Mouse (Mus musculus): ENCODE data around the gene Rep15. TPM values are rescaled to one million over a fixed set of nuclear protein-coding genes. Genes with fewer than 3 reads are reported as not detected.

Rep15 gene
- polyA plus RNA-seq, 1 experiment from 2014 or later, result 0.22 TPM

DNA sequence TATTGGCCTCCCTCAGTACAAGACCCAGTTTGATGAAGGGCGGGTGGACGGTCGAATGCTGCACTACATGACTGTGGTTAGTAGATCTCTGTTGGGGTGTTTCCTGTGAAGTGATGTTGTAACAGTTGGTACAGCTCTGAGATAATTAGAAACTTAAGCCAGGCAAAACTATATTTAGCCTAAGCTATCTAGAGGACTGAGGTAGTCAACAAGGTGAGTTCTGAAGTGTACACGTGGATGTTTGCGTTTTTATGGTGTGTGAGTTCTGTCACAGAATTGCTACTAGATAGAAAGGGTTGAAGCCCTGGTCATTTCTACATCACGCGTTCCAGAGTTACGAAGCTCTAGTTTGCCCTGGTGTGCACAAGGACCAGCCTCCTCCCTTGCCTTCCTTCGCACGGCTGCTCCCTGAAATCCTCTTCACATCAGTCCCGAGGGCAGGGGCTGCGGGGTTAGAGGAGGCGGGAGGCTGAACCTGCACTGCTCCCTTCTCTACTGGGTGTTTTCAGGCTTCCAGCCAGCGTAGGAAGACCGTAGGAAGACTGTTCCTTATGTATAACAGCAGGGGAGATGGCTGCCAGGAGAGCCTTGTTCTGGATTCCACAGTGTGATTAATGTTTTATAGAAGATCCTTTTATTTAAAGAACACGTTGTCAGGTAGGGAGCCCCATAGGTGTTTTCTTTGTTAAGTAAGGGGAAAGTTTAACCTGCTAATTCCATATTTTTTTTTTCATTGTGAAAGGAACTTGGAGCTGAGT is 9.8 kb upstream of the Rep15 start:
- Histone ChIP-seq H3K9me3 (replicated peaks; ENCODE audit: control insufficient read depth, low read length) (no peaks in the 10 kb centered on the region), H3K9ac (ENCODE audit: low read depth, low read length) (no peak overlapping the region), H3K4me3 (ENCODE audit: low read depth, low read length) (no peak overlapping the region), H3K4me2 (ENCODE audit: low read depth, low read length) (no peak overlapping the region), H3K4me1 (ENCODE audit: control insufficient read depth, low read depth, low read length) (no peaks in the 10 kb centered on the region), H3K27me3 (ENCODE audit: control insufficient read depth, insufficient read depth, low read depth, low read length) (no peaks in the 10 kb centered on the region), H3K36me3 (ENCODE audit: control insufficient read depth, insufficient read depth) (no peaks in the 10 kb centered on the region; the same call in 1 of the 2 replicates), H3K27ac (ENCODE audit: low read length) (no peak overlapping the region)
- no peak for ATAC-seq (ENCODE audit: low read depth)
- 76% methylated on average over 16 of the region's 16 CpGs for WGBS (ENCODE audit: insufficient replicate concordance)

DNA sequence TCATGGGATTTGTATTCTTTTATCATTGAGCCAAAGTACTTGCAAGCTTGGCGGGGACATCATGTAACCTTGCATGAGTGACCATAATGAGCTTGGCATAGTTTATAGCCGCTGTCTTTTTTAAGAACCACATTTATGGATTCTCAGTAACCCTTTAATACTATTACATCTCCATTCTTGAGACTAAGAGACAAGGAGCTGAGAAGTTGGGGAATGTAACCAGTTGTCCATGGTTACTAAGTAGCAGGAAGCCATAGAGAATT is 9.3 kb upstream of the Rep15 start:
- Histone ChIP-seq H3K9ac (ENCODE audit: low read depth, low read length) (no peak overlapping the region), H3K4me3 (ENCODE audit: low read depth, low read length) (no peak overlapping the region), H3K27ac (ENCODE audit: low read length) (no peak overlapping the region), H3K36me3 (ENCODE audit: control insufficient read depth, insufficient read depth) (no peaks in the 10 kb centered on the region; the same call in 1 of the 2 replicates), H3K9me3 (replicated peaks; ENCODE audit: control insufficient read depth, low read length) (no peaks in the 10 kb centered on the region), H3K4me2 (ENCODE audit: low read depth, low read length) (no peak overlapping the region), H3K4me1 (ENCODE audit: control insufficient read depth, low read depth, low read length) (no peaks in the 10 kb centered on the region), H3K27me3 (ENCODE audit: control insufficient read depth, insufficient read depth, low read depth, low read length) (no peaks in the 10 kb centered on the region)
- ATAC-seq (ENCODE audit: low read depth), result no peak
- 78% methylated on average over 2 of the region's 2 CpGs for WGBS (ENCODE audit: insufficient replicate concordance)

GRCm38 (mm10) chr6:147023568-147023967 is 8.8 kb upstream of the Rep15 start:
- Histone ChIP-seq H3K9ac (ENCODE audit: low read depth, low read length) (no peak overlapping the region), H3K4me1 (ENCODE audit: control insufficient read depth, low read depth, low read length) (no peaks in the 10 kb centered on the region), H3K4me3 (ENCODE audit: low read depth, low read length) (no peak overlapping the region), H3K36me3 (ENCODE audit: control insufficient read depth, insufficient read depth) (no peaks in the 10 kb centered on the region; the same call in 1 of the 2 replicates), H3K9me3 (replicated peaks; ENCODE audit: control insufficient read depth, low read length) (no peaks in the 10 kb centered on the region), H3K27me3 (ENCODE audit: control insufficient read depth, insufficient read depth, low read depth, low read length) (no peaks in the 10 kb centered on the region), H3K27ac (ENCODE audit: low read length) (no peak overlapping the region), H3K4me2 (ENCODE audit: low read depth, low read length) (no peak overlapping the region)
- ATAC-seq (ENCODE audit: low read depth), result no peak

- Histone ChIP-seq H3K9ac (ENCODE audit: low read depth, low read length) (no peak overlapping the region), H3K27me3 (ENCODE audit: control insufficient read depth, insufficient read depth, low read depth, low read length) (no peaks in the 10 kb centered on the region), H3K4me2 (ENCODE audit: low read depth, low read length) (no peak overlapping the region), H3K36me3 (ENCODE audit: control insufficient read depth, insufficient read depth) (no peaks in the 10 kb centered on the region; the same call in 1 of the 2 replicates), H3K9me3 (replicated peaks; ENCODE audit: control insufficient read depth, low read length) (no peaks in the 10 kb centered on the region), H3K4me3 (ENCODE audit: low read depth, low read length) (no peak overlapping the region), H3K27ac (ENCODE audit: low read length) (no peak overlapping the region), H3K4me1 (ENCODE audit: control insufficient read depth, low read depth, low read length) (no peaks in the 10 kb centered on the region)
- ATAC-seq (ENCODE audit: low read depth), result no peak
- WGBS (ENCODE audit: insufficient replicate concordance), result 59% methylated on average over 3 of the region's 3 CpGs
These were observed 7.6 kb upstream of the Rep15 start for GRCm38 (mm10) chr6:147024761-147025160.

DNA sequence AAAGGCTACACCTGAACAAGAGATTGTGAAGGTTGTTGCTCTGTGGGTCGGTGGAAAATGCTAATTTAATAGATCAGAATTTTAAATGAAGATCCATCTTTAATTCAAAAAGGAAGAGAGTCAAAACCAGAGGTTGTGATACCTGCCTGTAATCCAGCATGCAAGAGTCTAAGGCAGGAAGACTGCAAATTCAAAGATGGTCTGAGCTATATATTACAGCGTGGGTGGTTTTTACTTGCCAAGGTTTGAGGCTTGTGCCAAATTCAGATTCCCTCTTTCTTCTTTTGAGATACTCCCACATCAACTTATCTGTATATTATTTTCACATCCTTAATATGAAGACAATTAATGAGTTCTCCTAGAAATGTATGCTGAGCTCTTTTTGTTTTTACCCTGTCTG is 4.0 kb upstream of the Rep15 start:
- Histone ChIP-seq H3K27me3 (ENCODE audit: control insufficient read depth, insufficient read depth, low read depth, low read length) (no peaks in the 10 kb centered on the region), H3K4me1 (ENCODE audit: control insufficient read depth, low read depth, low read length) (no peaks in the 10 kb centered on the region), H3K9ac (ENCODE audit: low read depth, low read length) (no peak overlapping the region), H3K4me3 (ENCODE audit: low read depth, low read length) (no peak overlapping the region), H3K9me3 (replicated peaks; ENCODE audit: control insufficient read depth, low read length) (no peaks in the 10 kb centered on the region), H3K4me2 (ENCODE audit: low read depth, low read length) (no peak overlapping the region), H3K27ac (ENCODE audit: low read length) (no peak overlapping the region), H3K36me3 (ENCODE audit: control insufficient read depth, insufficient read depth) (no peaks in the 10 kb centered on the region; the same call in 1 of the 2 replicates)
- 77% methylated on average over 2 of the region's 2 CpGs for WGBS (ENCODE audit: insufficient replicate concordance)
- no peak for ATAC-seq (ENCODE audit: low read depth)

- no peak overlapping the region for H3K4me2 ChIP-seq (ENCODE audit: low read depth, low read length)
- 82% methylated on average over 9 of the region's 9 CpGs for WGBS (ENCODE audit: insufficient replicate concordance)
- H3K27me3 ChIP-seq (ENCODE audit: control insufficient read depth, insufficient read depth, low read depth, low read length), result no peaks in the 10 kb centered on the region
- no peaks in the 10 kb centered on the region for H3K9me3 ChIP-seq (replicated peaks; ENCODE audit: control insufficient read depth, low read length)
- no peaks in the 10 kb centered on the region for H3K4me1 ChIP-seq (ENCODE audit: control insufficient read depth, low read depth, low read length)
- no peak overlapping the region for H3K27ac ChIP-seq (ENCODE audit: low read length)
- no peaks in the 10 kb centered on the region; the same call in 1 of the 2 replicates for H3K36me3 ChIP-seq (ENCODE audit: control insufficient read depth, insufficient read depth)
- H3K9ac ChIP-seq (ENCODE audit: low read depth, low read length), result no peak overlapping the region
- no peak overlapping the region for H3K4me3 ChIP-seq (ENCODE audit: low read depth, low read length)
- no peak for ATAC-seq (ENCODE audit: low read depth)
These were observed 2.8 kb upstream of the Rep15 start for GRCm38 (mm10) chr6:147029591-147029990.

DNA sequence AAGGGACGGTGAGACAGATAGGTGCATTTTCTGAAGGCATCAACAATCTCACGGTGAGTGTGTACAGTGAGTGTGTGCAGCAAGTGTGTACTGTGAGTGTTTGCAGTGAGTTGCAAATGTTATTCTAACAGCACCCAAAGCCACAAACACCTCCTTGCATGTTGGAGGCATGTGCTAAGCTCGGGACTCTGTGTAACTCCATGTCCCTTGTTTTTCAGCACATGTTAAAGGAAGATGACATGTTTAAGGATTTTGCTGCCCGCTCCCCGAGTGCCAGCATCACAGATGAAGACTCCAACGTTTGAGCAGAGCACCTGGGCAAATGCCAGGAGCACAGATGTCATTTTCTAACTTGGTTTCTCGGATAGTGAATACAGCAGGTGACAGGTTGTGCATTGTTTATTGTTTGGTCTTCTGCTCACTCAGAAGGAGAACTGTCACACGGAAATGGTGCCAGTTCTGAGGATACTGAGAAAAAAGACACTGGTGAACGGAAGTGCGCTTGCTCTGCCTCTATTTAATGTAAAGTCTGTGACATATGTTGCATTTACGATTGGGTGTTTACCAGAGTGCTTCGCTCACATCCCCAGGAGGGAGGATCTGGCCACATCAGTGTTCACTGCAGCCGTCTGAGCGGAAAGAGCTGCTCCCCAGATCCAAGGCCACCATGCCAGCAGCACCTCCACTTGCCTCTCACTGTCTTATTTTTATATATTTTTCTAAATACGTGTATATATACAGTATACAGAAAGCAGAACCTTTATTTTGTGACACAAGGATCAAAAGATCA is 2.1 kb upstream of the Rep15 start:
- no peaks in the 10 kb centered on the region for H3K9me3 ChIP-seq (replicated peaks; ENCODE audit: control insufficient read depth, low read length)
- ATAC-seq (ENCODE audit: low read depth), result no peak
- WGBS (ENCODE audit: insufficient replicate concordance), result 67% methylated on average over 15 of the region's 15 CpGs
- no peak overlapping the region for H3K9ac ChIP-seq (ENCODE audit: low read depth, low read length)
- no peak overlapping the region for H3K27ac ChIP-seq (ENCODE audit: low read length)
- no peak overlapping the region for H3K4me2 ChIP-seq (ENCODE audit: low read depth, low read length)
- H3K4me1 ChIP-seq (ENCODE audit: control insufficient read depth, low read depth, low read length), result no peaks in the 10 kb centered on the region
- H3K27me3 ChIP-seq (ENCODE audit: control insufficient read depth, insufficient read depth, low read depth, low read length), result no peaks in the 10 kb centered on the region
- H3K36me3 ChIP-seq (ENCODE audit: control insufficient read depth, insufficient read depth), result no peaks in the 10 kb centered on the region; the same call in 1 of the 2 replicates
- no peak overlapping the region for H3K4me3 ChIP-seq (ENCODE audit: low read depth, low read length)

- H3K27ac ChIP-seq (ENCODE audit: low read length), result peak within 1 kb of the TSS; percentile 63
- peak; percentile 98 for ATAC-seq (ENCODE audit: low read depth)
These were observed 10.2 kb downstream of the Rep15 start, which contains the start of gene Mrps35 for GRCm38 (mm10) chr6:147042291-147043290. Gene Mrps35 (plus strand): TSS chr6:147042764.

More at GRCm38 (mm10) chr6:147042291-147043290, 10.2 kb downstream of the Rep15 start, which contains the start of gene Mrps35:
- H3K9me3 ChIP-seq (replicated peaks; ENCODE audit: control insufficient read depth, low read length), result no peaks in the 10 kb centered on the region; the same call in 1 of the 2 replicates
- peak within 1 kb of the TSS; percentile 85 for H3K9ac ChIP-seq (ENCODE audit: low read depth, low read length)
- peak within 1 kb of the TSS; percentile 75 for H3K4me2 ChIP-seq (ENCODE audit: low read depth, low read length)
- peaks cover 11% of the 10 kb centered on the region for H3K4me1 ChIP-seq (ENCODE audit: control insufficient read depth, low read depth, low read length)
- peak within 1 kb of the TSS; percentile 86 for H3K4me3 ChIP-seq (ENCODE audit: low read depth, low read length)
- 3% methylated on average over 66 of the region's 66 CpGs for WGBS (ENCODE audit: insufficient replicate concordance)
- H3K36me3 ChIP-seq (ENCODE audit: control insufficient read depth, insufficient read depth), result no peaks in the 10 kb centered on the region; the same call in none of the 2 replicates
- H3K27me3 ChIP-seq (ENCODE audit: control insufficient read depth, insufficient read depth, low read depth, low read length), result no peaks in the 10 kb centered on the region; the same call in 1 of the 2 replicates
